Comparison of ENCODE assay signal across 23 mouse cellular contexts in genomic region chr10:7196668-7197400, GRCm38 (mm10). TPM values are rescaled to one million over a fixed set of nuclear protein-coding genes. Genes with fewer than 3 reads are reported as not detected.
DNase-seq lines count a peak whose midpoint lies in the region; ATAC-seq and TF ChIP-seq lines count a peak whose summit lies in the region.
"Had no signal": no experiment of that assay in that cellular context is flagged by ENCODE, and none has a peak within 500 bp of the region (broad histone marks: within the 10 kb centered on the region; RNA-seq: fewer than 3 reads in every experiment).

No protein-coding gene starts in this region.

- intact Hi-C loops in heart, postnatal 14 days (cut with DNase I), result no loop called here

- DNase-seq in embryonic facial prominence, embryonic 10.5 days (ENCODE audit: low spot score), result no peak
- no peak for DNase-seq in heart, postnatal 14 days
- DNase-seq in liver, result no peak
- peak; percentile 12 for DNase-seq in brain, embryonic 14.5 days (ENCODE audit: low read depth)
- DNase-seq in thymus, postnatal 10 days (ENCODE audit: low spot score in 2 of 2), result no peak
- DNase-seq: adrenal gland, postnatal 10 days; cerebellum, adult 11-12 months; gastrocnemius, postnatal 36 days; kidney, adult 2 months; kidney, postnatal 10 days; lung, embryonic 14.5 days; right cerebral cortex, postnatal 4 days; thymus, postnatal 4 days had no signal

- H3K36me3 ChIP-seq in embryonic facial prominence, embryonic 15.5 days, result no peaks in the 10 kb centered on the region
- H3K36me3 ChIP-seq in embryonic facial prominence, embryonic 10.5 days (replicated peaks), result no peaks in the 10 kb centered on the region
- no peaks in the 10 kb centered on the region for H3K36me3 ChIP-seq in heart, embryonic 12.5 days
- H3K36me3 ChIP-seq in liver, embryonic 12.5 days, result no peaks in the 10 kb centered on the region
- H3K36me3 ChIP-seq: hindbrain, embryonic 10.5 days; limb, embryonic 13.5 days; midbrain, embryonic 12.5 days; neural tube, embryonic 12.5 days had no signal

- 75% methylated on average over 8 of the region's 8 CpGs for WGBS in embryonic facial prominence, embryonic 15.5 days
- 82% methylated on average over 8 of the region's 8 CpGs for WGBS in embryonic facial prominence, embryonic 10.5 days
- WGBS in heart, embryonic 12.5 days, result 72% methylated on average over 8 of the region's 8 CpGs
- WGBS in liver, embryonic 12.5 days (ENCODE audit: insufficient replicate concordance), result 68% methylated on average over 8 of the region's 8 CpGs

- TF ChIP-seq POLR2A in brain, embryonic 14.5 days (IDR thresholded peaks at IDR 0.05; ENCODE audit: borderline replicate concordance, extremely low read depth, insufficient read depth, insufficient read length, poor library complexity, severe bottlenecking), result no peak

- no peaks in the 10 kb centered on the region for H3K27me3 ChIP-seq in embryonic facial prominence, embryonic 15.5 days
- no peaks in the 10 kb centered on the region for H3K27me3 ChIP-seq in embryonic facial prominence, embryonic 10.5 days (replicated peaks; ENCODE audit: low read depth, poor library complexity, severe bottlenecking)
- H3K27me3 ChIP-seq in heart, embryonic 12.5 days (replicated peaks), result no peaks in the 10 kb centered on the region
- no peaks in the 10 kb centered on the region for H3K27me3 ChIP-seq in liver, embryonic 12.5 days (replicated peaks)
- H3K27me3 ChIP-seq: limb, embryonic 13.5 days; midbrain, embryonic 12.5 days; neural tube, embryonic 12.5 days had no signal

- no peak overlapping the region for H3K4me2 ChIP-seq in embryonic facial prominence, embryonic 15.5 days (replicated peaks)
- H3K4me2 ChIP-seq in heart, embryonic 12.5 days, result no peak overlapping the region
- 0 out of 2 replicates have a peak overlapping the region, but pooled peaks have one; percentile 32 for H3K4me2 ChIP-seq in liver, embryonic 12.5 days
- H3K4me2 ChIP-seq: limb, embryonic 13.5 days; lung, embryonic 14.5 days; midbrain, embryonic 12.5 days; neural tube, embryonic 12.5 days had no signal

- H3K4me3 ChIP-seq in embryonic facial prominence, embryonic 15.5 days (replicated peaks), result no peak overlapping the region
- no peak overlapping the region for H3K4me3 ChIP-seq in embryonic facial prominence, embryonic 10.5 days
- no peak overlapping the region for H3K4me3 ChIP-seq in heart, embryonic 12.5 days
- H3K4me3 ChIP-seq in liver, embryonic 12.5 days, result no peak overlapping the region
- H3K4me3 ChIP-seq: hindbrain, embryonic 10.5 days; limb, embryonic 13.5 days; midbrain, embryonic 12.5 days; neural tube, embryonic 12.5 days had no signal

- TF ChIP-seq CTCF in brain, embryonic 14.5 days (IDR thresholded peaks at IDR 0.05; ENCODE audit: borderline replicate concordance, extremely low read depth, insufficient read depth, insufficient read length), result no peak

- no peaks in the 10 kb centered on the region for H3K9me3 ChIP-seq in embryonic facial prominence, embryonic 15.5 days (replicated peaks)
- H3K9me3 ChIP-seq in embryonic facial prominence, embryonic 10.5 days, result no peaks in the 10 kb centered on the region
- H3K9me3 ChIP-seq in heart, embryonic 12.5 days (replicated peaks), result no peaks in the 10 kb centered on the region
- H3K9me3 ChIP-seq in liver, embryonic 12.5 days (replicated peaks), result no peaks in the 10 kb centered on the region
- H3K9me3 ChIP-seq: hindbrain, embryonic 10.5 days; limb, embryonic 13.5 days; midbrain, embryonic 12.5 days; neural tube, embryonic 12.5 days had no signal

- no peak overlapping the region for H3K9ac ChIP-seq in embryonic facial prominence, embryonic 15.5 days
- H3K9ac ChIP-seq in heart, embryonic 12.5 days, result no peak overlapping the region
- no peak overlapping the region for H3K9ac ChIP-seq in liver, embryonic 12.5 days
- H3K9ac ChIP-seq: limb, embryonic 13.5 days; lung, embryonic 14.5 days; midbrain, embryonic 12.5 days; neural tube, embryonic 12.5 days had no signal

- ATAC-seq in embryonic facial prominence, embryonic 15.5 days (ENCODE audit: insufficient number of reproducible peaks, low FRiP score, low TSS enrichment, low read depth), result no peak
- ATAC-seq in heart, embryonic 12.5 days (ENCODE audit: insufficient number of reproducible peaks, low FRiP score), result no peak
- ATAC-seq in liver, embryonic 12.5 days, result no peak
- ATAC-seq: activated CD4-positive, CD25-positive, alpha-beta regulatory T cell, adult 4 months; CD4-positive, CD25-positive, alpha-beta regulatory T cell, adult 4 months; hindbrain, postnatal 0 days had no signal

- H3K4me1 ChIP-seq in embryonic facial prominence, embryonic 15.5 days, result peaks cover 18% of the 10 kb centered on the region
- peaks cover 14% of the 10 kb centered on the region for H3K4me1 ChIP-seq in embryonic facial prominence, embryonic 10.5 days
- H3K4me1 ChIP-seq in heart, embryonic 12.5 days (replicated peaks), result peaks cover 30% of the 10 kb centered on the region
- peaks cover 66% of the 10 kb centered on the region for H3K4me1 ChIP-seq in liver, embryonic 12.5 days
- H3K4me1 ChIP-seq: neural tube, embryonic 12.5 days had no signal

- H3K27ac ChIP-seq in embryonic facial prominence, embryonic 15.5 days (replicated peaks), result 0 out of 2 replicates have a peak overlapping the region, but pooled peaks have one; percentile 5
- H3K27ac ChIP-seq in embryonic facial prominence, embryonic 10.5 days (replicated peaks), result no peak overlapping the region
- H3K27ac ChIP-seq in heart, embryonic 12.5 days (ENCODE audit: poor library complexity, severe bottlenecking), result peak overlapping the region; percentile 38
- no peak overlapping the region for H3K27ac ChIP-seq in liver, embryonic 12.5 days
- H3K27ac ChIP-seq: hindbrain, embryonic 10.5 days; hindbrain, postnatal 0 days; limb, embryonic 13.5 days; midbrain, embryonic 12.5 days; neural tube, embryonic 12.5 days had no signal

RNA-seq across cellular contexts. Expression of gene Cnksr3, which starts 15.2 kb away (rescaled TPM):
- polyA plus RNA-seq in embryonic facial prominence, embryonic 15.5 days (2015; fragmentation: Nextera tagmentation; extraction: Ambion mirVana), result 11.8 and 11.9 TPM in 2 replicates
- polyA plus RNA-seq in embryonic facial prominence, embryonic 10.5 days (2016; fragmentation: Nextera tagmentation; extraction: Ambion mirVana), result 8.8 and 10.8 TPM in 2 replicates
- 7.0 and 7.9 TPM in 2 replicates for polyA plus RNA-seq in heart, embryonic 12.5 days (2016; fragmentation: Nextera tagmentation; extraction: Ambion mirVana)
- total RNA-seq in heart, postnatal 14 days (2021), result 10 to 100 TPM; 21.9 to 22.5 TPM
- polyA plus RNA-seq in liver, embryonic 12.5 days (2016; fragmentation: Nextera tagmentation; extraction: Ambion mirVana), result 4.8 and 5.3 TPM in 2 replicates
- 3.8 and 3.9 TPM in 2 replicates for polyA plus RNA-seq in brain, embryonic 14.5 days (2012; rRNA removed)

Comparison
In these comparisons a context has a peak if more than half of its experiments do, and no peak if none do; other contexts are left out.
1. H3K27ac ChIP-seq: peak in embryonic facial prominence, embryonic 15.5 days (single experiment) and heart, embryonic 12.5 days (single experiment); none in embryonic facial prominence, embryonic 10.5 days (single experiment) and liver, embryonic 12.5 days (single experiment).